24 mouse cellular contexts compared by ENCODE assay signal in genomic region chr17:90396357-90396756, GRCm38 (mm10).
DNase-seq lines count a peak whose midpoint lies in the region; ATAC-seq and TF ChIP-seq lines count a peak whose summit lies in the region.
"Had no signal": no experiment of that assay in that cellular context is flagged by ENCODE, and none has a peak within 500 bp of the region (broad histone marks: within the 10 kb centered on the region; RNA-seq: fewer than 3 reads in every experiment).

No protein-coding gene starts in this region.

- DNase-seq in cerebellum, adult 9-10 months, result peak; percentile 51
- no peak for DNase-seq in cerebellum, adult 8-10 months
- peak; percentile 34 for DNase-seq in forebrain, embryonic 14.5 days (ENCODE audit: low spot score)
- DNase-seq in Muller cell, postnatal 12 days (ENCODE audit: inconsistent ontology term), result peak; percentile 76
- peak; percentile 45 for DNase-seq in brain, embryonic 14.5 days (ENCODE audit: low read depth)
- DNase-seq in spleen, adult 12 weeks (ENCODE audit: low spot score), result no peak
- DNase-seq: adrenal gland, adult 2 months; adrenal gland, postnatal 10 days; adrenal gland, postnatal 25 days; B cell, adult 2 months; cerebellum, adult 11 months; cerebellum, adult 18-20 months; cerebellum, adult 9-11 months; cerebellum, postnatal 14 days; cerebellum, postnatal 36 days; embryo, embryonic 11 days had no signal

- H3K4me3 ChIP-seq in forebrain, embryonic 14.5 days (ENCODE audit: low read depth, low read length), result no peak overlapping the region
- no peak overlapping the region for H3K4me3 ChIP-seq in forebrain, embryonic 15.5 days
- H3K4me3 ChIP-seq: embryonic facial prominence, embryonic 13.5 days; embryonic facial prominence, embryonic 15.5 days; erythroblast, embryonic 14.5 days had no signal

- TF ChIP-seq CTCF in brain, embryonic 14.5 days (IDR thresholded peaks at IDR 0.05; ENCODE audit: borderline replicate concordance, extremely low read depth, insufficient read depth, insufficient read length), result no peak

- H3K36me3 ChIP-seq in forebrain, embryonic 14.5 days (ENCODE audit: control insufficient read depth, insufficient read depth, low read length), result no peaks in the 10 kb centered on the region
- no peaks in the 10 kb centered on the region for H3K36me3 ChIP-seq in forebrain, embryonic 15.5 days
- H3K36me3 ChIP-seq: embryonic facial prominence, embryonic 13.5 days; embryonic facial prominence, embryonic 15.5 days; G1E had no signal

- TF ChIP-seq POLR2A in brain, embryonic 14.5 days (IDR thresholded peaks at IDR 0.05; ENCODE audit: borderline replicate concordance, extremely low read depth, insufficient read depth, insufficient read length, poor library complexity, severe bottlenecking), result no peak

- no peak overlapping the region for H3K9ac ChIP-seq in forebrain, embryonic 14.5 days (ENCODE audit: low read length)
- no peak overlapping the region for H3K9ac ChIP-seq in forebrain, embryonic 15.5 days (replicated peaks)
- H3K9ac ChIP-seq: embryonic facial prominence, embryonic 13.5 days; embryonic facial prominence, embryonic 15.5 days had no signal

- no peak overlapping the region for H3K4me2 ChIP-seq in forebrain, embryonic 14.5 days (ENCODE audit: low read length)
- no peak overlapping the region for H3K4me2 ChIP-seq in forebrain, embryonic 15.5 days (replicated peaks)
- H3K4me2 ChIP-seq: embryonic facial prominence, embryonic 13.5 days; embryonic facial prominence, embryonic 15.5 days had no signal

- H3K4me1 ChIP-seq in forebrain, embryonic 14.5 days (ENCODE audit: control insufficient read depth, insufficient read depth, low read length), result 0 out of 2 replicates have a peak, but pooled peaks cover under 1% of the 10 kb centered on the region
- H3K4me1 ChIP-seq in forebrain, embryonic 15.5 days, result peaks cover 1% of the 10 kb centered on the region; the same call in 1 of the 2 replicates
- H3K4me1 ChIP-seq: embryonic facial prominence, embryonic 13.5 days; embryonic facial prominence, embryonic 15.5 days had no signal

- no peak for ATAC-seq in forebrain, embryonic 14.5 days
- no peak; the same call in 1 of the 2 replicates for ATAC-seq in forebrain, embryonic 15.5 days (replicated peaks)
- ATAC-seq: CD4-positive, CD25-positive, alpha-beta regulatory T cell, adult 4 months; forebrain, embryonic 16.5 days had no signal

- H3K9me3 ChIP-seq in forebrain, embryonic 14.5 days (replicated peaks; ENCODE audit: control insufficient read depth, low read length), result no peaks in the 10 kb centered on the region
- H3K9me3 ChIP-seq in forebrain, embryonic 15.5 days, result no peaks in the 10 kb centered on the region
- H3K9me3 ChIP-seq: embryonic facial prominence, embryonic 13.5 days; embryonic facial prominence, embryonic 15.5 days had no signal

- no peaks in the 10 kb centered on the region for H3K27me3 ChIP-seq in forebrain, embryonic 14.5 days (replicated peaks; ENCODE audit: control insufficient read depth, insufficient read depth, low read length)
- no peaks in the 10 kb centered on the region for H3K27me3 ChIP-seq in forebrain, embryonic 15.5 days
- H3K27me3 ChIP-seq: CH12.LX; embryonic facial prominence, embryonic 13.5 days; embryonic facial prominence, embryonic 15.5 days had no signal

- no peak overlapping the region for H3K27ac ChIP-seq in forebrain, embryonic 14.5 days (ENCODE audit: low read depth, low read length)
- H3K27ac ChIP-seq in forebrain, embryonic 15.5 days (replicated peaks), result no peak overlapping the region
- H3K27ac ChIP-seq: embryonic facial prominence, embryonic 13.5 days; embryonic facial prominence, embryonic 15.5 days had no signal

Comparison
In these comparisons a context has a peak if more than half of its experiments do, and no peak if none do; other contexts are left out.
1. DNase-seq: peak in cerebellum, adult 9-10 months (single experiment), forebrain, embryonic 14.5 days (single experiment), Muller cell, postnatal 12 days (single experiment) and brain, embryonic 14.5 days (single experiment); none in cerebellum, adult 8-10 months (single experiment) and spleen, adult 12 weeks (single experiment).